Mouse (Mus musculus): ENCODE measurements around the gene Inpp5d. TPM values are rescaled to one million over a fixed set of nuclear protein-coding genes. Genes with fewer than 3 reads are reported as not detected.

The Inpp5d gene
- total RNA-seq, 2 experiments from 2014 or later, result 15.2 to 17.7 TPM

DNA sequence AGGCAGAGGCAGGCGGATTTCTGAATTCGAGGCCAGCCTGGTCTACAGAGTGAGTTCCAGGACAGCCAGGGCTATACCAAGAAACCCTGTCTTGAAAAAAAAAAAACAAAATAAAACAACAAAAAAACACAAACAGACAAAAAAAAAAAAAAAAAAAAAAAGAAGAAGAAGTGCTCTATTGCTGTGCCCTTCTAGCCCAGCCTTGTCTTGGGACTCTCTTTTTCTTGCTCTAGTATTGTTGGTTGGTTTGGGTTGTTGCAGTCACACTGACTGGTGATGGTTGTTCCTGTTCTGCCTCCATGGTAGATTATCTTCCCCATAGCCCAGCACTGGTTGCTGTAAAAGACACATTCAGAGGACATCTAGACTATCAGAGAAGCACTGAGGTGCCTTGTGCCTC, 149.2 kb downstream of the Inpp5d start:
- no peak for DNase-seq (ENCODE audit: low spot score in 2 of 2)

Other genes with a start within 250 kb of the Inpp5d start
- gene Kcnj13, start 225.6 kb upstream of the Inpp5d start, total RNA-seq (2021), result 1 to 10 TPM in 1 of 2 experiments, under 1 TPM in 1; 0.78 to 3.3 TPM
- gene Snorc, start 150.0 kb upstream of the Inpp5d start, total RNA-seq (2021), result not detected
- under 1 TPM; 0.46 to 0.83 TPM for gene Neu2, start 110.4 kb upstream of the Inpp5d start, total RNA-seq (2021)
- 10 to 100 TPM; 70.8 to 76.4 TPM for gene Ngef, start 46.4 kb upstream of the Inpp5d start, total RNA-seq (2021)
- gene Atg16l1, start 135.6 kb downstream of the Inpp5d start, total RNA-seq (2021), result 10 to 100 TPM; 59.9 to 64.5 TPM
- gene Sag, start 183.4 kb downstream of the Inpp5d start, total RNA-seq (2021), result 1 to 10 TPM; 1.8 to 2.2 TPM
- 100 to 1,000 TPM; 119 to 134 TPM for gene Dgkd, start 233.0 kb downstream of the Inpp5d start, total RNA-seq (2021)

Data from layer of hippocampus, postnatal 10 days (tissue).